20 mouse cellular contexts compared by ENCODE assay signal in genomic region chr1:61879706-61880470, GRCm38 (mm10).
DNase-seq lines count a peak whose midpoint lies in the region; ATAC-seq and TF ChIP-seq lines count a peak whose summit lies in the region.
"Had no signal": no experiment of that assay in that cellular context is flagged by ENCODE, and none has a peak within 500 bp of the region (broad histone marks: within the 10 kb centered on the region; RNA-seq: fewer than 3 reads in every experiment).

No protein-coding gene starts in this region.

- peak; percentile 17 for DNase-seq in embryo, embryonic 11 days
- no peak for DNase-seq in embryo, embryonic 9.5 days (ENCODE audit: extremely low spot score)
- no peak for DNase-seq in midbrain, embryonic 10.5 days (ENCODE audit: low spot score)
- no peak for DNase-seq in midbrain, postnatal 0 days (ENCODE audit: low spot score)
- DNase-seq in midbrain, embryonic 14.5 days, result peak; percentile 48
- no peak for DNase-seq in heart, adult 18-20 months
- DNase-seq in spleen, postnatal 10 days (ENCODE audit: low spot score in 2 of 2), result no peak
- DNase-seq: adrenal gland, adult 2 months; adrenal gland, postnatal 25 days; cerebellum, adult 2 months; cerebellum, postnatal 10 days; gastrocnemius, postnatal 36 days; heart, adult 11 months; heart, postnatal 14 days had no signal

- H3K27ac ChIP-seq in midbrain, embryonic 10.5 days (replicated peaks), result 0 out of 2 replicates have a peak overlapping the region, but pooled peaks have one; percentile 46
- H3K27ac ChIP-seq in midbrain, postnatal 0 days (ENCODE audit: low read depth, low read length), result no peak overlapping the region
- H3K27ac ChIP-seq in midbrain, embryonic 14.5 days (replicated peaks; ENCODE audit: low read depth, low read length), result peak overlapping the region; percentile 49; the same call in 1 of the 2 replicates
- H3K27ac ChIP-seq: embryonic facial prominence, embryonic 10.5 days; forebrain, embryonic 13.5 days; heart, embryonic 10.5 days; heart, embryonic 15.5 days had no signal

- H3K27me3 ChIP-seq in midbrain, embryonic 10.5 days (ENCODE audit: low read depth, poor library complexity, severe bottlenecking), result no peaks in the 10 kb centered on the region
- no peaks in the 10 kb centered on the region for H3K27me3 ChIP-seq in midbrain, postnatal 0 days (ENCODE audit: insufficient read depth, low read length)
- no peaks in the 10 kb centered on the region for H3K27me3 ChIP-seq in midbrain, embryonic 14.5 days (ENCODE audit: control insufficient read depth, insufficient read depth, low read length)
- H3K27me3 ChIP-seq: forebrain, embryonic 13.5 days; heart, embryonic 15.5 days; Patski had no signal

- H3K4me2 ChIP-seq in midbrain, postnatal 0 days (ENCODE audit: low read depth, low read length, poor library complexity, severe bottlenecking), result no peak overlapping the region
- no peak overlapping the region for H3K4me2 ChIP-seq in midbrain, embryonic 14.5 days (ENCODE audit: low read length)
- H3K4me2 ChIP-seq: forebrain, embryonic 13.5 days; heart, embryonic 15.5 days had no signal

- H3K36me3 ChIP-seq in midbrain, embryonic 10.5 days, result no peaks in the 10 kb centered on the region
- H3K36me3 ChIP-seq in midbrain, postnatal 0 days (ENCODE audit: insufficient read depth, low read length), result no peaks in the 10 kb centered on the region
- H3K36me3 ChIP-seq in midbrain, embryonic 14.5 days (ENCODE audit: control insufficient read depth, insufficient read depth, low read length), result no peaks in the 10 kb centered on the region
- H3K36me3 ChIP-seq: embryonic facial prominence, embryonic 10.5 days; heart, embryonic 10.5 days; heart, embryonic 15.5 days had no signal

- 0 out of 2 replicates have a peak, but pooled peaks cover 3% of the 10 kb centered on the region for H3K4me1 ChIP-seq in midbrain, embryonic 10.5 days
- H3K4me1 ChIP-seq in midbrain, postnatal 0 days (ENCODE audit: insufficient read depth, low read length), result no peaks in the 10 kb centered on the region
- H3K4me1 ChIP-seq in midbrain, embryonic 14.5 days (ENCODE audit: control insufficient read depth, insufficient read depth, low read length), result 0 out of 2 replicates have a peak, but pooled peaks cover 7% of the 10 kb centered on the region
- H3K4me1 ChIP-seq: heart, embryonic 10.5 days; heart, embryonic 15.5 days had no signal

- ATAC-seq in midbrain, postnatal 0 days (ENCODE audit: low FRiP score), result no peak
- no peak for ATAC-seq in midbrain, embryonic 14.5 days (ENCODE audit: low FRiP score, low TSS enrichment)
- ATAC-seq: forebrain, embryonic 13.5 days; hindbrain, embryonic 16.5 days; Patski had no signal

- no peaks in the 10 kb centered on the region for H3K9me3 ChIP-seq in midbrain, embryonic 10.5 days (replicated peaks)
- no peaks in the 10 kb centered on the region for H3K9me3 ChIP-seq in midbrain, postnatal 0 days (ENCODE audit: low read length)
- H3K9me3 ChIP-seq in midbrain, embryonic 14.5 days (ENCODE audit: control insufficient read depth, low read length), result no peaks in the 10 kb centered on the region
- H3K9me3 ChIP-seq: embryonic facial prominence, embryonic 10.5 days; forebrain, embryonic 13.5 days; heart, embryonic 10.5 days; heart, embryonic 15.5 days had no signal

- no peak for TF ChIP-seq CTCF in midbrain, postnatal 0 days (IDR thresholded peaks at IDR 0.05)

- no peak overlapping the region for H3K4me3 ChIP-seq in midbrain, embryonic 10.5 days
- H3K4me3 ChIP-seq in midbrain, postnatal 0 days (ENCODE audit: low read depth, low read length), result no peak overlapping the region
- no peak overlapping the region for H3K4me3 ChIP-seq in midbrain, embryonic 14.5 days (replicated peaks; ENCODE audit: low read depth, low read length)
- H3K4me3 ChIP-seq: embryonic facial prominence, embryonic 10.5 days; forebrain, embryonic 13.5 days; heart, embryonic 10.5 days; heart, embryonic 15.5 days had no signal

- 77% methylated on average over 6 of the region's 6 CpGs for WGBS in midbrain, embryonic 10.5 days
- 44% methylated on average over 6 of the region's 6 CpGs for WGBS in midbrain, postnatal 0 days
- WGBS in midbrain, embryonic 14.5 days, result 40% methylated on average over 6 of the region's 6 CpGs

- H3K9ac ChIP-seq in midbrain, postnatal 0 days (replicated peaks; ENCODE audit: low read length, poor library complexity, severe bottlenecking), result no peak overlapping the region
- no peak overlapping the region for H3K9ac ChIP-seq in midbrain, embryonic 14.5 days (replicated peaks; ENCODE audit: low read length)
- H3K9ac ChIP-seq: forebrain, embryonic 13.5 days; heart, embryonic 15.5 days had no signal

Comparison
In these comparisons a context has a peak if more than half of its experiments do, and no peak if none do; other contexts are left out.
1. DNase-seq: peak in embryo, embryonic 11 days (single experiment) and midbrain, embryonic 14.5 days (single experiment); none in embryo, embryonic 9.5 days (single experiment), midbrain, embryonic 10.5 days (single experiment), midbrain, postnatal 0 days (single experiment), heart, adult 18-20 months (0 of 2) and spleen, postnatal 10 days (0 of 2).